Mouse (Mus musculus): Measurements from ENCODE around the gene Spx.
A peak's percentile ranks its signal among the peaks of the same experiment; 100 is the strongest.

Gene Spx

DNA sequence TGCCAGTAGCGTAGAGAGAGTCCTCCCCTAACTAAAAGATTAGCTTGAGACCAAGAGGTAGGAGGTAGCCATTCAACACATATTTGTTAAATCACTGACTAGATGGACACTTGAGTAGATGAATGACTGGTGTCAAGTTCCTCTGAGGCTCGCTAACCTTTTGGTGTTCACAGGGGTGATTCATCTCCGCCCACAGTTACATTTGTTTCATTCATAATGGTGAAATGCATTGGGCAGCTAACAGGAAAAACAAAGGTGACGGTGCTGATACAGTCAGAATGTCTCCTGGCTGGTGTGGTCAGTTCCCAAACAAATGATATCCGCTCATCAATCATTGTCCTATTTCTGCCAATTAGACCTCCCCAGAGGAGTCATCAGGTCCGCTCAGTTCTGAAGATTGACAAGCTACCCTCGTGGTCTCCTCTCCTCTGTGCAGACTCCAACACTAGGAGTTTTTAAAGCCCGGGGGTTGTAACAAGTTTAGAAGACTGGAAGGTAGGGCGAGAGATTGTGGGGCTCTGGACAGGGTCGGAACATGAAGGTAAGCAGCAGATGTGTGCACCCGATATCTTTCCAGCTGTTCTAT is at the start of gene Spx:
Gene Spx, plus strand, starts transcription at position 536 of the 586 bp plus-strand sequence.
- Histone ChIP-seq H3K36me3 (ENCODE audit: insufficient read depth, low read length) (no peaks in the 10 kb centered on the region), H3K27me3 (ENCODE audit: insufficient read depth, low read length) (peaks cover 30% of the 10 kb centered on the region), H3K9me3 (ENCODE audit: low read length) (no peaks in the 10 kb centered on the region), H3K4me1 (replicated peaks; ENCODE audit: low read depth, low read length) (peaks cover 12% of the 10 kb centered on the region), H3K4me3 (replicated peaks; ENCODE audit: low read length) (peak within 1 kb of the TSS; percentile 57)
- TF ChIP-seq POU5F1 (IDR thresholded peaks at IDR 0.05; ENCODE audit: borderline replicate concordance, low read length) (no peak), NANOG (IDR thresholded peaks at IDR 0.05; ENCODE audit: borderline replicate concordance, low read length) (no peak), CTCF (conservative IDR thresholded peaks at IDR 0.05; ENCODE audit: low read length) (no peak)

DNA sequence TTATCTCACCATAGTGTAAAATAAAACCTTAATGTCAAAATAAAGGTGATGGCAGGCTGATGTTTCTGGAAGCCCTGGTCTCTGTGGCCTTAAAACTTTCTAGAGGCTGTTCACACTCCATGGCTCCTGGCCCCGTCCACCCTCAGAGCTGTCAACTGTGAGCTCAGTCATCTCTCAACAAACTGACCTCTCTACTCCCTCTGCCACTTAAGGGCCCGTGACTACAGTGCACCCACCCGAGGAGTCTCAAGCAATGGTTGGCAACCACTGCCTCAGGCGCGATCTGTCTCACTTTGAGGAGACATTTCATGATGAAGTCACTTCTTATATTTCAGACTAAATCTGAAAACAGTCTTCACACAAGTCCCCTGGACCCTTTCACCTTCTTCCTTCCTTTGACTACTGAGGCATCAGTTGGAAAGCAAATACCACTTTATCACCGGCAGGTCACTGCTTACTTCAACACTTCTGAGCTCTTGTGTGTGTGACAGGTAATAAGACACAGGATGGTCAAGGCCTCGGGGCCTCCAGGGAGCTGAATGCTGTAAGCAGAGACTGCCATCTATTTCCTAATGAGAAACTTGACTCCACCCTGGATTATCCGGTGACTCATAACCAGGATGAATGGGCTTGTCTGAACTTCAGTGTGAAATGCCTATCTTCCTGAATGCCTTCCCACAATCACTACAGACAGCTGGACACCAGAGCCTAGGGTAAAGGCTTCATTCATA is 47.3 kb upstream of the Spx start:
- Histone ChIP-seq H3K4me3 (replicated peaks; ENCODE audit: low read length) (no peak overlapping the region), H3K4me1 (replicated peaks; ENCODE audit: low read depth, low read length) (0 out of 2 replicates have a peak, but pooled peaks cover 3% of the 10 kb centered on the region), H3K27me3 (ENCODE audit: insufficient read depth, low read length) (no peaks in the 10 kb centered on the region), H3K36me3 (ENCODE audit: insufficient read depth, low read length) (peaks cover 98% of the 10 kb centered on the region), H3K9me3 (ENCODE audit: low read length) (no peaks in the 10 kb centered on the region)
- TF ChIP-seq NANOG (IDR thresholded peaks at IDR 0.05; ENCODE audit: borderline replicate concordance, low read length): no peak
- no peak for TF ChIP-seq POU5F1 (IDR thresholded peaks at IDR 0.05; ENCODE audit: borderline replicate concordance, low read length)
- TF ChIP-seq CTCF (conservative IDR thresholded peaks at IDR 0.05; ENCODE audit: low read length): no peak

DNA sequence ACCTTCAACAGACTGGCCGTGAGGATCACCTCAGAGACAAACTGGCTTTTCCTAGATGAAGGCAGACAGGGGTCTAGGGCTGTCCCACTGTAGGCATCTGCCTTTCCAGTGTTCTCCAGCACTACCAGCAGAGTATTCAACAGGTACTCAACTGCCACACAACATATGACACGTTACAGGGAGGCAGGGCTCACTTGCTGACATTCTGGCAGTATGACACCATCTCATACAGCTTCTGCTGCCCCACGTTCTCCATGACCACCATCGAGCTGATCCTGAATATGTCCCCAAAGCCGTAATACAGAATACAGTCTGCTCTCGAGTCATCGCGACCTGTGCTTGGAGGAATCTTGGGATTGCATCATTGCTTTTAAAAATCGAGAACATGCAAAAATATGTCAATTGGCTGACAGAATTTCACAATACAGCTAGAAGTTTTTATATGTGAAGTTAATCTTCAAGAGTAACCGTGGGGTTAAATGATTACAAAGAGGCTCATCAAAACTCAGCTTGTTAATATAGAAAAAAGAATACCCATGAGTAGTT is 46.7 kb upstream of the Spx start:
- Histone ChIP-seq H3K36me3 (ENCODE audit: insufficient read depth, low read length) (peaks cover 96% of the 10 kb centered on the region), H3K4me1 (replicated peaks; ENCODE audit: low read depth, low read length) (0 out of 2 replicates have a peak, but pooled peaks cover 3% of the 10 kb centered on the region), H3K27me3 (ENCODE audit: insufficient read depth, low read length) (no peaks in the 10 kb centered on the region), H3K4me3 (replicated peaks; ENCODE audit: low read length) (no peak overlapping the region), H3K9me3 (ENCODE audit: low read length) (no peaks in the 10 kb centered on the region)
- no peak for TF ChIP-seq CTCF (conservative IDR thresholded peaks at IDR 0.05; ENCODE audit: low read length)
- TF ChIP-seq NANOG (IDR thresholded peaks at IDR 0.05; ENCODE audit: borderline replicate concordance, low read length): no peak
- no peak for TF ChIP-seq POU5F1 (IDR thresholded peaks at IDR 0.05; ENCODE audit: borderline replicate concordance, low read length)

DNA sequence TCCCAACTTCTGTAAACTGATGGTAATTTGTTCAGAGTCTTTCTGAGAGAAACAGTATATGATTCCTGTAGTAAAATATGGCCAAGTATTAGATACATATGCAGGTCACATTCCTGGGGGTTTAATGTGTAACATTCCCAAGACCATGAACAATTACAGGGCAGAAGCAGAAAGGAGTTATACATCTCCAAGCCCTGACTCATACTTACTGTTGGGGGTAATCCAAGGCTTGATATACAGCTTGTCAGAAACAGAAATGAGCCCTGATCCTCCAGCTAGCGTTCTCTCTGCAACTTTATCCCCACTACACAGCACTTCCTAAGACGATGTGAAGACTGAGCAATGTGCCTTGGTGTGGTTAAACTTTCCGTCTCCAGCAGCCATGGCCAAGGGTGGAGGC is 45.7 kb upstream of the Spx start:
- Histone ChIP-seq H3K36me3 (ENCODE audit: insufficient read depth, low read length) (peaks cover 96% of the 10 kb centered on the region), H3K4me1 (replicated peaks; ENCODE audit: low read depth, low read length) (0 out of 2 replicates have a peak, but pooled peaks cover 3% of the 10 kb centered on the region), H3K4me3 (replicated peaks; ENCODE audit: low read length) (no peak overlapping the region), H3K27me3 (ENCODE audit: insufficient read depth, low read length) (no peaks in the 10 kb centered on the region), H3K9me3 (ENCODE audit: low read length) (no peaks in the 10 kb centered on the region)
- no peak for TF ChIP-seq CTCF (conservative IDR thresholded peaks at IDR 0.05; ENCODE audit: low read length)
- no peak for TF ChIP-seq NANOG (IDR thresholded peaks at IDR 0.05; ENCODE audit: borderline replicate concordance, low read length)
- TF ChIP-seq POU5F1 (IDR thresholded peaks at IDR 0.05; ENCODE audit: borderline replicate concordance, low read length): no peak

DNA sequence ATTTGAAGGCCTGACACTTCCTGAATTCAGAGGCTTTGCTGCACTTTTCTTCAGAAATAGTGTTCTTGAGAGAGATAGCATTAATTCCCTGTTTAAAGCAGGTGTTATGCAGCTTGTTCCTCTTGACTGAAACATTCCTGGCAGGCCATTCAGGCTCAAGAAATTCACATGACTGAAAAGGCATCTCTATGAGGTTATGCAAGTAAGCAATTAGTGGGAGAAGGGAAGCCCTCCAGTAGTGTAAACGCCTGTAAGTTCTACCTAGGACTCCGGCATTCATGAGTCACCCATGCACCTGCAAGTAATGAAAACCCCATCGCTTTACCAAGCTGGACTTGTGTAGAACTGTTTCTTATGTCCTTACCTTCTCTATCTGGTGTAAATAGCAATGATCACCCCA is 43.7 kb upstream of the Spx start:
- TF ChIP-seq CTCF (conservative IDR thresholded peaks at IDR 0.05; ENCODE audit: low read length) (no peak), POU5F1 (IDR thresholded peaks at IDR 0.05; ENCODE audit: borderline replicate concordance, low read length) (no peak), NANOG (IDR thresholded peaks at IDR 0.05; ENCODE audit: borderline replicate concordance, low read length) (no peak)
- no peak overlapping the region for H3K4me3 ChIP-seq (replicated peaks; ENCODE audit: low read length)
- no peaks in the 10 kb centered on the region for H3K4me1 ChIP-seq (replicated peaks; ENCODE audit: low read depth, low read length)
- no peaks in the 10 kb centered on the region for H3K9me3 ChIP-seq (ENCODE audit: low read length)
- H3K27me3 ChIP-seq (ENCODE audit: insufficient read depth, low read length): no peaks in the 10 kb centered on the region
- H3K36me3 ChIP-seq (ENCODE audit: insufficient read depth, low read length): peaks cover 98% of the 10 kb centered on the region

DNA sequence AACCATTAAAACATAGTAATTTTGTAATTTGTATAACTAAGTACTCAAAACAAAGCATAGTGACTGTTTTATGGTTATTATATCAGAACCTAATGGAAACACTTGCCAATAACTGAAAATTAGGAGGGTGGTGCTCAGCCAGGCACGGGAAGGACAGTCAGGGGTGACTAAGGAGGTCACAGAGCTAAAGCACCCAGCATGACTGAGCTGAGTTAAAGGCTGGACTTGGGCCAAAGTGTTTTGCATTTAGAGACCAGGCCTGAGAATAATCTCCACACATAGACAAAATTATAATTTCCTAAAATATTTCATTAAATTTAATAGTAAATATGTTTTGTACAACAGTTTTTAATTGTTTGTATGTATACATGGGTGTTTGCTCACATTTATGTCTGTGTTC is 36.2 kb upstream of the Spx start:
- TF ChIP-seq CTCF (conservative IDR thresholded peaks at IDR 0.05; ENCODE audit: low read length) (no peak), NANOG (IDR thresholded peaks at IDR 0.05; ENCODE audit: borderline replicate concordance, low read length) (no peak), POU5F1 (IDR thresholded peaks at IDR 0.05; ENCODE audit: borderline replicate concordance, low read length) (no peak)
- no peak overlapping the region for H3K4me3 ChIP-seq (replicated peaks; ENCODE audit: low read length)
- H3K27me3 ChIP-seq (ENCODE audit: insufficient read depth, low read length): no peaks in the 10 kb centered on the region
- peaks cover 73% of the 10 kb centered on the region for H3K36me3 ChIP-seq (ENCODE audit: insufficient read depth, low read length)
- H3K9me3 ChIP-seq (ENCODE audit: low read length): no peaks in the 10 kb centered on the region
- H3K4me1 ChIP-seq (replicated peaks; ENCODE audit: low read depth, low read length): peaks cover 7% of the 10 kb centered on the region

DNA sequence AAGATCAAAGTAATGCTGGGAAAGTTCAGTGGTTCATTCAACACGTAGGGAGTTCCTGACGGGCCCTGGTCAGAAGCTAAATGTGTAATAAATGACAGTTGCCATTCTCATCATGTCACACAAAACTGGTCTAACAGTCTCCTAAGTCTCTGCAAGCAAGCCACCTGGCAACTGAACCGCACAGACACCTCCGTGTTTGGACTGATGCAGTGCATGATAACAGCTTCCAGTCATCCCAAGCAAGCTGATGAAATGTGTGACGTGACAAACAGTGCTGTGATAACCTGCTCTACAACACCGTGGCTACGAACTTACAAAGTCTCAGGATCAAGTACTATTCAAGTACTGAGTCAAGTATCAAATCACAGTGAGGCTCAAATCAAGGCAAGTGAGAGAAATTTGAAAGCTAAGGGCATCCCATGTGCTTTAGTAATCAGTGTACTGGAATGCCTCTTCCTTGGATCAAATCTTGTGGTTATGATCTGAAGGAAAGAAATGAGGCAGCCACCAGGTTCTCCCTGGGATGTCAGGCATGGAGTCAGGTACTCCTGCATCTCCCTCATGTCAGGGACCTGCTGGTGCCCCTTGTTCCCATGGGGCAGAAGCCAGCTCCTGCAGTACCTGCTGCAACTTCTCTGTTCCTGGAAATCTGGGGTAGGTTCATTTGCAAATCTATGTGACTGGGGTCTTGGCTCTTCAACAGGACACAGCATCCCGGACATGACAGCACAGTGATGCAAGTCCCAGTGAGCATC is 34.5 kb upstream of the Spx start:
- Histone ChIP-seq H3K36me3 (ENCODE audit: insufficient read depth, low read length) (peaks cover 68% of the 10 kb centered on the region), H3K27me3 (ENCODE audit: insufficient read depth, low read length) (no peaks in the 10 kb centered on the region), H3K9me3 (ENCODE audit: low read length) (no peaks in the 10 kb centered on the region), H3K4me3 (replicated peaks; ENCODE audit: low read length) (no peak overlapping the region), H3K4me1 (replicated peaks; ENCODE audit: low read depth, low read length) (peaks cover 7% of the 10 kb centered on the region)
- TF ChIP-seq NANOG (IDR thresholded peaks at IDR 0.05; ENCODE audit: borderline replicate concordance, low read length) (no peak), POU5F1 (IDR thresholded peaks at IDR 0.05; ENCODE audit: borderline replicate concordance, low read length) (no peak), CTCF (conservative IDR thresholded peaks at IDR 0.05; ENCODE audit: low read length) (no peak)

DNA sequence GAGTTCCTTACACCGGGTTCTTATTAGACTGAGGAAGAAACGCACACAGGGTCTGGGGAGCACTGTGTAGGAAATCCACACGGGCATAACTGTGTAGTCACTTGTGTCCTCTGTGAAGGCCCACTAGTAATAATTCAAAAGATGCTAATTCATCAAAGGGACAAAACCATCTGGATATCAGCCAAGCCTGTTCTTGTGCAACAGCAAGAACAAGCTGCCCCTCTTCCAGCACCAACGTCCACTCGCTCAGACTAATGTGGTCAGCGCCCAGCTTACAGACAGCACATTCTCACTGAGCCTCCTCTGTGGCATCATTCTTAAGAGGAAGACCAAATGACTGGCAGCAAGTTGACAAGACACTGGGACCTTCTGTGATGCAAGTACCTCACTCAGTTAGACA is 33.3 kb upstream of the Spx start:
- Histone ChIP-seq H3K9me3 (ENCODE audit: low read length) (no peaks in the 10 kb centered on the region), H3K27me3 (ENCODE audit: insufficient read depth, low read length) (no peaks in the 10 kb centered on the region), H3K36me3 (ENCODE audit: insufficient read depth, low read length) (peaks cover 62% of the 10 kb centered on the region), H3K4me3 (replicated peaks; ENCODE audit: low read length) (no peak overlapping the region), H3K4me1 (replicated peaks; ENCODE audit: low read depth, low read length) (peaks cover 7% of the 10 kb centered on the region)
- no peak for TF ChIP-seq CTCF (conservative IDR thresholded peaks at IDR 0.05; ENCODE audit: low read length)
- no peak for TF ChIP-seq POU5F1 (IDR thresholded peaks at IDR 0.05; ENCODE audit: borderline replicate concordance, low read length)
- TF ChIP-seq NANOG (IDR thresholded peaks at IDR 0.05; ENCODE audit: borderline replicate concordance, low read length): no peak
